ENCODE assay signal across 15 mouse cellular contexts in the genomic region with DNA sequence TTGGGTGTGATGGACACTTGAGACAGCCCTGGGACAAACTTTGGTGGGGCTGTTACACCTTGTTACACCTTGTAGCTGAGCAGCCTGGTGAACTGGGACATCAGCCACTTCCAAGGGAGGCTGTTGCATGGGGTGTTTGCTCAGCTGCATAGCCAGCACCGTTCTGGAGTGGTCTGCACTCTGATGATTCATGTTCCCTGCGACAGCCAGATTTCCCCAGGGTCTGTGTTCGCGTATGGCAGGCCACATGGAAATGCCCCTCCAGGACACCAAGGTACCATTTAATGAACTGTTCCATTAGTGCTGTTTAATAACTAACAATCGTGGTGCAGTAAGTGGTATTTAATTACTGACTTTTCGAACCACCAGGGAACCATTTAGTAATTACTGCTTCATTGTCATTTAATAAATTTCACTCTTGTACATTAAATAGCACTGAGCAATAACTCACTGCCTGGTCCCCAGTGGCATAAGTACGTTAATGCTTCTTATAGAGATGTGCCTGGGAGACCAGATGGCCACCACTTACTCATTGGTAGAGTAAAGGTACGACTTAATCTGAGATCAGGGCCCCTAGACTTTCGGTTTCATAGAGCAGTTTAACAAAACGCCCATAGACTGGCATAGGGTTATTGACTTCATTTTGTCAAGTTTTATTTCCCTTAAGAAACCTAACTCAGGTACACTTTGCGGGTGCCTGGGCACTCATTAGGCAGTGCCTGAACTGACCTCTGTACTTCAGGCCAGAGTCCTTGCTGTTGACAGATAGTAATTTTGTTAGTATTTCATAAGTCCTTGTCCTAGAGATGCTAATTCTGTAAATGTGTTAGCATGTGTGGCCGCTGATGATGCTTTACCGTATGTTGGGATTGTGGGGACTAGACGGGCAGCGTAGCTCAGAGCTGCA. TPM values are rescaled to one million over a fixed set of nuclear protein-coding genes. Genes with fewer than 3 reads are reported as not detected.
DNase-seq lines count a peak whose midpoint lies in the region; ATAC-seq lines count a peak whose summit lies in the region.
"Had no signal": no experiment of that assay in that cellular context is flagged by ENCODE, and none has a peak within 500 bp of the region (broad histone marks: within the 10 kb centered on the region; RNA-seq: fewer than 3 reads in every experiment).

No protein-coding gene starts in this region.

- no peak overlapping the region for H3K27ac ChIP-seq in midbrain, embryonic 13.5 days
- H3K27ac ChIP-seq in midbrain, embryonic 14.5 days (replicated peaks; ENCODE audit: low read depth, low read length) = no peak overlapping the region
- H3K27ac ChIP-seq in neural tube, embryonic 15.5 days (replicated peaks) = no peak overlapping the region
- H3K27ac ChIP-seq in forebrain, embryonic 13.5 days = no peak overlapping the region
- H3K27ac ChIP-seq: left cerebral cortex, adult 2 months; limb, embryonic 15.5 days had no signal

- H3K4me2 ChIP-seq in midbrain, embryonic 13.5 days (replicated peaks) = no peak overlapping the region
- H3K4me2 ChIP-seq in midbrain, embryonic 14.5 days (ENCODE audit: low read length) = no peak overlapping the region
- H3K4me2 ChIP-seq in neural tube, embryonic 15.5 days = no peak overlapping the region
- H3K4me2 ChIP-seq in forebrain, embryonic 13.5 days = no peak overlapping the region
- H3K4me2 ChIP-seq: heart, embryonic 11.5 days; limb, embryonic 15.5 days had no signal

- no peaks in the 10 kb centered on the region for H3K27me3 ChIP-seq in midbrain, embryonic 13.5 days
- H3K27me3 ChIP-seq in midbrain, embryonic 14.5 days (ENCODE audit: control insufficient read depth, insufficient read depth, low read length) = no peaks in the 10 kb centered on the region
- peaks cover 11% of the 10 kb centered on the region for H3K27me3 ChIP-seq in neural tube, embryonic 15.5 days (replicated peaks)
- H3K27me3 ChIP-seq in forebrain, embryonic 13.5 days = no peaks in the 10 kb centered on the region
- H3K27me3 ChIP-seq: limb, embryonic 15.5 days had no signal

- no peak overlapping the region for H3K9ac ChIP-seq in midbrain, embryonic 13.5 days (replicated peaks)
- H3K9ac ChIP-seq in midbrain, embryonic 14.5 days (replicated peaks; ENCODE audit: low read length) = no peak overlapping the region
- H3K9ac ChIP-seq in neural tube, embryonic 15.5 days (replicated peaks) = no peak overlapping the region
- H3K9ac ChIP-seq in forebrain, embryonic 13.5 days = no peak overlapping the region
- H3K9ac ChIP-seq: limb, embryonic 15.5 days had no signal

- DNase-seq in kidney, adult 9 months = peak; percentile 63
- DNase-seq in kidney, postnatal 10 days = no peak
- DNase-seq in midbrain, embryonic 14.5 days = no peak
- peak; percentile 35 for DNase-seq in hindlimb bud, embryonic 11.5 days (ENCODE audit: extremely low spot score, low read depth, low spot score)
- no peak for DNase-seq in cerebellum, postnatal 25 days
- DNase-seq: cerebellum, adult 11 months; gastrocnemius, postnatal 25 days; heart, postnatal 36 days; lung, adult 2 months had no signal

- H3K4me3 ChIP-seq in midbrain, embryonic 13.5 days (replicated peaks) = no peak overlapping the region
- H3K4me3 ChIP-seq in midbrain, embryonic 14.5 days (replicated peaks; ENCODE audit: low read depth, low read length) = no peak overlapping the region
- no peak overlapping the region for H3K4me3 ChIP-seq in neural tube, embryonic 15.5 days (replicated peaks)
- no peak overlapping the region for H3K4me3 ChIP-seq in forebrain, embryonic 13.5 days
- H3K4me3 ChIP-seq: left cerebral cortex, adult 2 months; limb, embryonic 15.5 days had no signal

- WGBS in midbrain, embryonic 13.5 days = 74% methylated on average over 15 of the region's 15 CpGs
- 78% methylated on average over 15 of the region's 15 CpGs for WGBS in midbrain, embryonic 14.5 days
- WGBS in neural tube, embryonic 15.5 days = 53% methylated on average over 15 of the region's 15 CpGs
- 84% methylated on average over 15 of the region's 15 CpGs for WGBS in forebrain, embryonic 13.5 days

- 0 out of 2 replicates have a peak, but pooled peaks have one; percentile 40 for ATAC-seq in midbrain, embryonic 13.5 days
- ATAC-seq in midbrain, embryonic 14.5 days (ENCODE audit: low FRiP score, low TSS enrichment) = no peak
- peak; percentile 71 for ATAC-seq in neural tube, embryonic 15.5 days (ENCODE audit: low FRiP score)
- ATAC-seq in forebrain, embryonic 13.5 days = no peak

- no peaks in the 10 kb centered on the region; the same call in 1 of the 2 replicates for H3K4me1 ChIP-seq in midbrain, embryonic 13.5 days (replicated peaks)
- H3K4me1 ChIP-seq in midbrain, embryonic 14.5 days (ENCODE audit: control insufficient read depth, insufficient read depth, low read length) = no peaks in the 10 kb centered on the region
- H3K4me1 ChIP-seq in neural tube, embryonic 15.5 days = peaks cover 16% of the 10 kb centered on the region
- H3K4me1 ChIP-seq in forebrain, embryonic 13.5 days = no peaks in the 10 kb centered on the region

- no peaks in the 10 kb centered on the region for H3K9me3 ChIP-seq in midbrain, embryonic 13.5 days
- H3K9me3 ChIP-seq in midbrain, embryonic 14.5 days (ENCODE audit: control insufficient read depth, low read length) = no peaks in the 10 kb centered on the region
- no peaks in the 10 kb centered on the region for H3K9me3 ChIP-seq in neural tube, embryonic 15.5 days (replicated peaks)
- H3K9me3 ChIP-seq in forebrain, embryonic 13.5 days (replicated peaks) = no peaks in the 10 kb centered on the region
- H3K9me3 ChIP-seq: limb, embryonic 15.5 days had no signal

- no peaks in the 10 kb centered on the region for H3K36me3 ChIP-seq in midbrain, embryonic 13.5 days
- no peaks in the 10 kb centered on the region for H3K36me3 ChIP-seq in midbrain, embryonic 14.5 days (ENCODE audit: control insufficient read depth, insufficient read depth, low read length)
- H3K36me3 ChIP-seq in neural tube, embryonic 15.5 days = no peaks in the 10 kb centered on the region
- no peaks in the 10 kb centered on the region for H3K36me3 ChIP-seq in forebrain, embryonic 13.5 days (ENCODE audit: poor library complexity, severe bottlenecking)

RNA-seq across cellular contexts. Expression of a gene that starts 26.9 kb away (rescaled TPM):
- 10.1 and 11.9 TPM in 2 replicates for polyA plus RNA-seq in midbrain, embryonic 13.5 days (2015; fragmentation: Nextera tagmentation; extraction: Ambion mirVana)
- 7.6 and 14.2 TPM in 2 replicates for polyA plus RNA-seq in midbrain, embryonic 14.5 days (2014; fragmentation: Nextera tagmentation; extraction: Ambion mirVana)
- polyA plus RNA-seq in neural tube, embryonic 15.5 days (2015; fragmentation: Nextera tagmentation; extraction: Ambion mirVana) = 18.2 and 19.4 TPM in 2 replicates
- 10.1 and 12.3 TPM in 2 replicates for polyA plus RNA-seq in forebrain, embryonic 13.5 days (2015; fragmentation: Nextera tagmentation; extraction: Ambion mirVana)

Comparison
In these comparisons a context has a peak if more than half of its experiments do, and no peak if none do; other contexts are left out.
1. DNase-seq: peak in kidney, adult 9 months (single experiment) and hindlimb bud, embryonic 11.5 days (single experiment); none in kidney, postnatal 10 days (single experiment), midbrain, embryonic 14.5 days (single experiment) and cerebellum, postnatal 25 days (0 of 2).
2. ATAC-seq: peak in midbrain, embryonic 13.5 days (single experiment) and neural tube, embryonic 15.5 days (single experiment); none in midbrain, embryonic 14.5 days (single experiment) and forebrain, embryonic 13.5 days (single experiment).